Mouse (Mus musculus): Measurements from ENCODE around the gene Lsamp.

Lsamp gene

GRCm38 (mm10) chr16:40971382-40971781 lies 987.2 kb downstream of the Lsamp start:
- no peak for DNase-seq

DNA sequence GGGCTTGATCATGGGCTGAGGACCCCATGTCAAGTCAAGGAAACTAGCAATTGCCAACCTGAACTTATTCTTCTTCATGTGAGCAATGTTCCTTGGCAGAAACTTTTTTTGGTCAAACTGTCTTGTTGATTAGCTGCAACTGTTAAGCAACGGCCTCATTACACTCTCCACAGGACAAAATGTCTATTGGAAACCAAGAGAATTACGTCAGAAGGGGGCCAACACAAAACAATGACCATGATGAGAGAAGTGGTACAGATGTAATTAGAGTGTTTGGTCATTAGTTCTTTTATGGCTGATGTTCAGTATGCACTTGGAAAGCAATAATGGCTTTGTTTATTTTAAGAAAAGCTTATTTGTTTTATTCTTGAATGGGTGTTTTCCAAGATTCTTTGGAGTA lies 989.9 kb downstream of the Lsamp start:
- no peak for DNase-seq

DNA sequence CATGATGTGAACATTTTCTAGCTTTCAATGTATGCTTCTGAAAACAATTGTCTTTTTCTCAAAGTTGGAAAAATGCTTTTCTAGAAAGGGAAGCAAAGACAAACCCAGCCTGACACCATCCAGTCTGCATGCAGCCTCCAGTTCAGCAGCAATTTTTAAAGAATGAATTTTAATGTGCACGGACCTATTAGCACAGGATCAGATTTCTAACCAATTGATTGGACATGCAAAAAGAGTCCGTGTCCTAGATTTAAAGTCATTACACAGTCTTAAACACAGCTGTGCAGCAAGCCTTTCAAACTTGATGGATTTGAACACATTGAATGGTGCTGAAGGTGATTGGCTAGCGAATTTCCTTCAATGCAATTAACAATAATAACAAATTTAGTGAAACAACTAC lies 998.9 kb downstream of the Lsamp start:
- no peak for DNase-seq

DNA sequence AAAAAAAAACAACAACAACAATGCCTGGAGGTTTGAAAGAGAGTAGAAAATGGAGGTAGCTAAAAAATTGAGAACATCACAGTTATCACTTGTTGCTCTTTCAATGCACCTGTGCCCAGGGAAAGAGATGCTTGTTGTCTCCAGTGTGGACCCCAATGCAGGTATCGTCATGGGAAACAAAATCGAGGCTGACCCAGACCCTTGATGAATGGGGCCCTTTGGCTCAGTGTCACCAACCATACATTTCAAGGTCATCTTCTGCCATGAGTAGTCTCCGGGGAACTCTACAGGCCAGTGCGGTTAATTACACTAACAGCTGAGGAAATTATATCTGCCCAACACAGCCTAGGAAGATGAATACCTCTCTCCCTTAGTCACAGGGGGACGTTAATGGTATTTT lies 1023.4 kb downstream of the Lsamp start:
- no peak for DNase-seq

- no peak for DNase-seq
Measured at GRCm38 (mm10) chr16:41034746-41035145, 1050.6 kb downstream of the Lsamp start.

GRCm38 (mm10) chr16:41041686-41042085 lies 1057.5 kb downstream of the Lsamp start:
- no peak for DNase-seq

DNA sequence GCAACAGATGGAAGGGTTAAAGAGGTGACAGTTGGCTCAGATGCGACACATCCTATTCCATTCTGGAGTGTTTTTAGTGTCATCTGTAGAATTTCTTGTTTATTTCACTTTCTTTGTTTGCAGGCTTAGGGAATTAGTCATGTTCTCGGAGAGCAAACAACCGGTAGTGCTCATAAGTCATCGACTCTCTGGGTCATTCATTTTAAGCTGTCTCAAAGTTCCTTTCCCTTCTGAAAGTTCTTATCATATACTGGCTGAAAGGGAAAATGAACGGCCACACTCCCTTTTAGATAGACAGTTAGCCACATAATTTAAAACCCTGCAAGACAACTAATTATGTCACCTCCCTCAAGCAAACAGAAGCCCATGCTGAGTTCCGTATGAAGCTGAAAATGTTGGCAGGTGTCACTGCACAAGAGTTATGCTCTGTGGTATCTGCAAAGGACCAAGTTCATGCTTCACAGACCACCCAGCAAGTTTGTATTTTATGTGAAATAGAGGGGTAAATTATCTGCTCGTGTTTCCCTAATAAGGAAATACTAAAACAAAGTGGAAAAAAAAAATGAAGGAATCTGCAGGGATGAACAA lies 1079.2 kb downstream of the Lsamp start:
- DNase-seq = no peak

DNA sequence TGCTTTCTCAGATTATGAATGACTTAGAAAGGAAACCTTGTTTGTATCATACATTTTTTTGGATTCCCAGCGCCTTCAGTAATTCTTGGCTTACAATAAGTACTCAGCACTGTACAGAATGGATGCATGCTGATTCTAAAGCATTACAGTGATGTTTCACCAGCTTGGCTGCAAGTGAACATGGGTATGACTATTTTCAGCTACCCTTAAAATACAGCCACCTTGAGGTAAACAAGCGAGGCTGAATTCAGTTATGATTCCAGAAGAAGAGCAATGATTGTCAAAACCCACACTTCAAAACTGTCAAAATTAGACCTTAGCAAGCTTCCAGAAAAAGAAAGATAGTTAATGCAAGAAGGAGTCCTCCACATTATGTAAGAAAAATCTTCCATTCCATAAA lies 1089.3 kb downstream of the Lsamp start:
- DNase-seq = no peak

- no peak for DNase-seq
Measured at GRCm38 (mm10) chr16:41088648-41089047, 1104.5 kb downstream of the Lsamp start.

GRCm38 (mm10) chr16:41090092-41090491 lies 1105.9 kb downstream of the Lsamp start:
- no peak for DNase-seq

GRCm38 (mm10) chr16:41091259-41091658 lies 1107.1 kb downstream of the Lsamp start:
- DNase-seq = no peak

DNA sequence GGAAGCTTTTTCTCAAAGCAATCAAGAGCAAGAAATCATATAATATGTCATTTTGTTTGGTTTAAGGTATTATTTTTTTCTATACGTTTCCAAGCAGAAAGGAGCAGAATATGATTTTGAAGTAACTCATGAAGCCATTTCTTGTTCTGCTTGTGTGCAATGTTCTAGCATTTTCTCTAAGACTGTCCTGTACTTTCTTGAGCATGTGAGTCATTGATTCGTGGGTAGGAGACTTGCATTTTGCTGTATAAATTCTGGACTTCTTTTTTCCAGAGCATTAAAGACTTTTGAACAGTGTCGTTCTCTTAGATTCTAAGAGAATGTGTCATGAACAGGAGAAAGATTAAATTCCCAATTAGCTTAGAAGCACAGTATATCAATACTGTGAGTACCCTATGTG lies 1118.6 kb downstream of the Lsamp start:
- no peak for DNase-seq

DNA sequence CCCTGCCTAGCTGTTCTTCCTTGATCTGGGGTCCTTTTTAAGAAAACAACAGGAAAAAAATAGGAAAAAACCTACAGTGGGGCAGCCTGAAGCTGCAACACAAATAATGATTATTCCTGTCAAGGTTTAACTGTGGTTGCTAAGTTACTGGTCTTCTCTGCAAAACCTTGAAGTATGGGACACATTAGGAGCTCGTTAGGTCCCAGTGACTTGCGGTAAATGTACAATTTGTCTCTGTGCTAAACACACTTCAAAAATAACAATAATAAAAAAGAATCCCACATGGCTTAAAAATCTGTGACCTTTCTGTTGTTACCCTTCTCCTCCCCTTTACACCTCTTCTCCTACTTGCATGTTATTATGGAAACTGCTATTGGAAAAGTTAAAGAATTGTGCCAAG lies 1140.2 kb downstream of the Lsamp start:
- no peak for DNase-seq

- DNase-seq = no peak
Measured at GRCm38 (mm10) chr16:41125051-41125450, 1140.9 kb downstream of the Lsamp start.

- no peak for DNase-seq
Measured at GRCm38 (mm10) chr16:41131053-41131452, 1146.9 kb downstream of the Lsamp start.

- no peak for DNase-seq
Measured at GRCm38 (mm10) chr16:41172839-41173238, 1188.7 kb downstream of the Lsamp start.

DNA sequence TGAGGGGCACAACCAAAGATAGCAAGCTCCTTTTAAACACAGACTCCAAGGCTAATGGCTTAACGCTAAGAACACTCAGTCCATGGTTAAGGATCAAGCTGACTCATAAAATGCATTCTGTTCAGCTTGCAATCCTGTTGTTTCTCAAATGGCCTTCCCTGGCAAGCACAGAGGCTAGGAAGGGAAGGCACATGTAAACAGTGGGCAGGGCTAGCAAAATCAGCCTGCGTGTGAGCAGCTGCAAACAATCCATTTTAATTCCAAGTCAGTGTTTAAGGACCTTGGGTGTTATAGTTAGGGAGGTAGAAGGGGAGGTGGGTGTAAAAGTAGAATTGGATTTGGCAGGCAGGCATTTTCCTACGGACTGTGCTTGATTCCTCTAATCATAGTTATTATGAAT lies 1195.4 kb downstream of the Lsamp start:
- no peak for DNase-seq

DNA sequence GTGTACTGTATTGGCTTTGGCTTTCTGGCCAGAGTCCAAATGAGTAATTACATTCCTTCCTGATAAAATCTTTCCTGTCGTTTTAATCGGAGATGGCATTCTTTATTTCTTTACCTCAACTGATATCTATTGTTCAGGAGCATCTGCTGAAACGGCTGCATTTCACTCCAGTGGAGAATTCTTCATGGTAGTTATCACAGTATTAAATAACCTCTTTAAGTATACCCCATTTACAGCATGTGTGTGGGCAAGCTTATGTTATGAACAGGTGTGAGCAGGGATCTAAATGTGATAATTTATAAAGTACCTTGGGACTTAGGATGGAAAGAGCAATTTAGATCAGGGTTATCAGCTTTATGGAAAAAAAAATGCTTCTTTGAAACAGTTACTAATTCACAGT lies 1196.7 kb downstream of the Lsamp start:
- DNase-seq = no peak

- no peak for DNase-seq
Measured at GRCm38 (mm10) chr16:41210055-41210454, 1225.9 kb downstream of the Lsamp start.

- DNase-seq = no peak
Measured at GRCm38 (mm10) chr16:41235829-41236228, 1251.7 kb downstream of the Lsamp start.

DNA sequence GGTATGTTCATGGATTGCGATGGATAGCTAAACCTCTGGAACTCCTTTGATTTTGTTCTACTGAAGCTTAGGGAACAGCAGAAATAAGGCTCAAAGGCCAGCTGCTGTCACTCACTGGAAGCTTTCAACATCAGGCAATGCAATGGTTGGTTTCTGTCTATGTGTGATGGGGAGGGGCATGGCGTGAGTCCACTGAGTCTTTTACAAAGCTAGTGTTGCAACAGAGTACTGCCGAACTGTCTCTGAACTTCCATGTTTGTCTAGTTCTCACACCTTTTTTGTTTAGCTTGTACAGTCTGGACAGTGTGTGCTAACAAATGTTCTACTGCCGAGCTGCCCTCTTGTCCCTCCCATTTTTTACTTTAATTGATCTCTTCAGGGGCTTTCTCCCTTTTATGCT lies 1258.7 kb downstream of the Lsamp start:
- no peak for DNase-seq

DNA sequence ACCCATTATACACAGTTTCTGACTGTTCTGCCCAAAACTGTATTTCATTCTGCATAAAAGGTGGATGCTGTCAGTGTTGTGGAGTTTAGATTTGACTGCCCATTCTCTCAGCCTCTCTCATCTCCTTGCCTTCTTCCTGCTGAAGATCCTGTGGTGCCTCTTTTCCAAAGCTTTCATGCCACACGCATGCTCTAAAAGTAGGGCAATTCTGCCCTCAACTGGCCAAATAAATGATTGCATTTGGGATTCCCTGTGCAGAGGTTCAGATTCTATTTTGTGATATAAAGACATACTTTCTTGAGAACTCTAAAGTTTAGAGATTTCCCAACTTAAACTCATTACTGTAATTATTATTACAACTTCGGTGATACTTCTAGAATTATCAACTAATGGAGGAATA lies 1260.5 kb downstream of the Lsamp start:
- DNase-seq = no peak

DNA sequence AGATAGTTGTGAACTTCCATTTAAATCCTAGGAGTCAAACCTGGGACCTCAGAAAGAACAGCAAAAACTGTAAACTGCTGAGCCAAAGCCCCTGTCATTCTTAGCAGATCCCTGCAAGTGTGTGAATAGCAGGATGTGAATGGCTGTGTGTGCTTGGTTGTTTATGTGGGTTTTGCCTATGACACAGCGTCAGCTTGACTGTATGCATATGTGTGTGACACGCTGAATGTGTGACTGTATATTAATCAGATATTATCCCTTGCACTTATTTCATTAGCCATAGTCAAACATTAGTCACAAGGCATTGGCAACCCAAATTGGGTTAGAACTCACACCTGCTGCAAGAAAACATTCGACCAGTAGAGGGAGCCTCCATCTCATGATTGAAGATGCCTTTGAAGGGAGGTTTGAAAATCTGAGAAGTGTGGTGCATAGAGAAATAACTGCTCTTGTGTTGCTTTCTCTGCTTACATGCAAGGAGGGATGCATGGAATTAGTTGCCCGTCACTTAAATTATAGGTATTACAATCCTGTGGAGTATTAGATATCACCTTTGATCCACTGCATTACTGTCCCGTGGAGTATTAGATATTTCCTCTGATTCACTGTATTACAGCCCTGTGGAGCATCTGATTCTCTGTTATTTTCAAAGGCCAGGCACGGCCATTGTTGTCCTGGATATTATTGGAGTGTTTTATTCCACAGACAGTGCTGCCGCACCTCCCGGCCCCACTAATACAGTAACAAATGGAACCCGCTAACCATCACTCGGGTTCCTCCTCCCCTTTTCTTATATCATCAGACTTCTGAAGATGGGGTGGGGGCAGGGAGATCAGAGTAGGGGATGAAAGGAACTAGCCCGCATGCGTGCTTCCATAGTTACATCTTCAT lies 1274.2 kb downstream of the Lsamp start:
- DNase-seq = peak; percentile 28

- no peak for DNase-seq
Measured at GRCm38 (mm10) chr16:41275999-41276671, 1292.0 kb downstream of the Lsamp start.

All from thymus, postnatal 4 days (tissue).